Mouse (Mus musculus): ENCODE results near the gene 4930452B06Rik.

DNA sequence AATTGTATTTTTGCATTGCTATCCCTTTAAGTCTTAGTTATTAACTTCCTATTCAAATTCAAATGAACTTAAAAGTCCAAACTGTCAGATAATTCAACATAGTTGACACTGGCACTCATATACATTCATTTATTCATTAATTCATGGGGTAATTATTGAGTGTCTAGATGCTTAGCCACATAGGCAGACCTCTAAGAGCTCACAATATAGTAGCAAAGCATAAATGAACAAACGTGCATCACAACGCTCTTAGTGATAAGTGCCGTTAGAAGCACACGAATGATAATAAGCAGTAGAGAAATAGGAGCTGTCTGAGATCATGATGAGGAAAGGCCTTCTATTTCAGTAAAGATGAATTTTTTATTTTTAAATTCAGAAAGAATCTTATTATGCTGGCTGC lies 46.6 kb upstream of the 4930452B06Rik start:
- TF ChIP-seq CTCF (IDR thresholded peaks at IDR 0.05; ENCODE audit: extremely low read depth, insufficient read depth, insufficient read length, insufficient replicate concordance) (no peak), POLR2A (IDR thresholded peaks at IDR 0.05; ENCODE audit: low read depth, low read length) (no peak)

Measured in spleen, adult 2 months (tissue).